Mouse (Mus musculus) left cerebral cortex, postnatal 4 days (tissue): ENCODE data around the gene Kdm7a. TPM values are rescaled to one million over a fixed set of nuclear protein-coding genes. Genes with fewer than 3 reads are reported as not detected.

Experiments used
- DNase-seq: peaks from one replicate; pipeline ENCODE4 v3.0.0-alpha.2; 2022
- intact Hi-C: fragments of 180-260 bp; cut with DNase I; formaldehyde crosslinking; loops from one replicate; pipeline ENCODE4 v1.15.1; 2025
- total RNA-seq, 2 experiments: library from RNA; stranded (reverse); gene quantifications; 2 replicates each; pipeline ENCODE4 v1.2.3; 2021

The Kdm7a gene
- total RNA-seq, 2 experiments from 2014 or later: 7.6 to 9.8 TPM

DNA sequence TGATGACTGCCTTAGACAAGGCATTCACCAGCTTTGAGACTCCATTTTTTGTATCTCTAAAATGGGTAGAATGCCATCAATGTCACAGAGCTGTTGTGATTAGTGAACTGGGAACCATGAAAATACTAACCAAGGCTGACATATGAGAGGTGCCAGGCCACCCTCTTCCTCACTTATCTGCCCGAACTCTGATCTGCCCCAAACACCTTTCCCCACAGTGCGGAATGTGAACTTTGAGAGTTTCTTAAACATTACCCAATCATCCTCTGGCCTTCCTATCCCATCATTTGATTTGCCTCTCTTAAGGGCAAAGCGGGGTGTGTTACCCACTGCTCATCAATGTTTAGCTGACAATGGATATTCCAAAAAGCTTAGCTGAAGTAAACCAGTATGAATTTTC is 93.9 kb downstream of the Kdm7a start:
- intact Hi-C loops: no loop called here
- DNase-seq: no peak

DNA sequence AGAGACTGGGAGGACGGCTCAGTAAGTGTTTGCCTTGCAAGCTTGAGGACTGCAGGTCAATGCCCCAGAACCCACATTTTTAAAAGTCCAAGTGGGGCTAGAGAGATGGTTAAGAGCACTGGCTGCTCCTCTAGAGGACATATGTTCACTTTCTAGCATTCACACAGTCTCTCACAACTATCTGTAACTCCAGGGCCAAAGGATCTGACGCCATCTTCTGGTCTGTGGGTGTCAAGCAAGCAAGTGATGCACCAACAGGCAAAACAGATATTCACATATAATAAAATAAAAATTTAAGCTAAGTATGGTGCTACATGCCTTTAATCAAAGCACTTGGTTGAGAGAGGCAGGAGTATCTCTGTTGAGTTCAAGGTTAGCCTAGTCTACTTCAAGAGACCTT is 99.8 kb downstream of the Kdm7a start:
- intact Hi-C loops: no loop called here
- DNase-seq: no peak

- no peak for DNase-seq
- intact Hi-C loops: no loop called here
Observed at GRCm38 (mm10) chr6:39104631-39105030, 102.0 kb downstream of the Kdm7a start.

Other genes with a start within 250 kb of the Kdm7a start
- 1 to 10 TPM; 3.2 to 3.7 TPM for gene Parp12, start 88.4 kb downstream of the Kdm7a start, total RNA-seq
- gene Slc37a3, start 170.9 kb upstream of the Kdm7a start, total RNA-seq: 10 to 100 TPM; 76.0 to 82.0 TPM
- gene Rab19, start 174.4 kb upstream of the Kdm7a start, total RNA-seq: not detected
- gene Mkrn1, start 213.7 kb upstream of the Kdm7a start, total RNA-seq: 100 to 1,000 TPM; 178 to 181 TPM